Mouse (Mus musculus) olfactory bulb, adult 2 months (tissue): ENCODE data around the gene Setd1a.

Experiments used
- CTCF ChIP-seq: fragments of 200-500 bp; IDR thresholded peaks from 2 replicates; pipeline ENCODE4 v1.5.1; 2012; ENCODE audit warnings: low read depth, mild to moderate bottlenecking, low read length, moderate library complexity; ENCODE audit not compliant: insufficient read depth
- POLR2A ChIP-seq: fragments of 200-500 bp; IDR thresholded peaks from 2 replicates; pipeline ENCODE4 v1.6.1; 2012; ENCODE audit warnings: mild to moderate bottlenecking, low read depth, low read length, moderate library complexity; ENCODE audit not compliant: insufficient read depth

DNA sequence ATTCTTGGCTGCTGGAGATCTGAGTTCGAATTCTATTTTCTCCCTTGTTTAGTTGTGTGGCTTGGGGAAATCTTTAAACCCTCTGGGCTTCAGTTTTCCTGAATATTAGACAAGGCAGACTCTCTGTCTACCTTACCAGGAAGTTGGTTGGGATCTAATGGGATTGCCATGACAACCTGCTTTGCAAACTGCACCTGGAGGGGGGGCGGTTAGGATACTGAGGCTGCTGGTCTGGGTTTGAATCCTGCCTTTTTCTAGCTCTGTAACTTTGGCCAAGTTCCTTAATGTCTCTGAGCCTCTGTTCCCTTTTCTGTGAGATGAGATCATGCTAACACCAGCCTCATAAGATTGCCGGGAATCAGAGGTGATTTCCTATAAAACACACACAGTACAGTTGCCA, 46.0 kb downstream of the Setd1a start:
- TF ChIP-seq CTCF = no peak
- TF ChIP-seq POLR2A = no peak
